Mouse (Mus musculus): ENCODE results near the gene Pde2a. TPM values are rescaled to one million over a fixed set of nuclear protein-coding genes. Genes with fewer than 3 reads are reported as not detected.
A peak's percentile ranks its signal among the peaks of the same experiment; 100 is the strongest.

The Pde2a gene
- 4.0 and 6.7 TPM in 2 replicates for polyA plus RNA-seq (2015; fragmentation: Nextera tagmentation; extraction: Ambion mirVana)

- Histone ChIP-seq H3K4me1 (replicated peaks) (peaks cover 20% of the 10 kb centered on the region), H3K4me3 (replicated peaks) (no peak within 1 kb of the TSS; the same call in 1 of the 2 replicates), H3K27ac (no peak within 1 kb of the TSS), H3K27me3 (peaks cover 47% of the 10 kb centered on the region), H3K9me3 (replicated peaks) (no peaks in the 10 kb centered on the region), H3K36me3 (no peaks in the 10 kb centered on the region), H3K9ac (no peak within 1 kb of the TSS), H3K4me2 (peak within 1 kb of the TSS; percentile 41)
- 13% methylated on average over 6 of the region's 6 CpGs for WGBS (ENCODE audit: insufficient replicate concordance)
- ATAC-seq (ENCODE audit: low read depth) (peak; percentile 79), DNase-seq (peak; percentile 35)
Measured at GRCm38 (mm10) chr7:101421529-101421928, at the start of gene Pde2a. Gene Pde2a (plus strand): TSS chr7:101421691.

GRCm38 (mm10) chr7:101373082-101373481 is 48.4 kb upstream of the Pde2a start:
- no peak overlapping the region for H3K27ac ChIP-seq
- DNase-seq (no peak), ATAC-seq (ENCODE audit: low read depth) (no peak)
- 86% methylated on average over 26 of the region's 26 CpGs for WGBS (ENCODE audit: insufficient replicate concordance)
- H3K4me2 ChIP-seq, result no peak overlapping the region
- H3K4me1 ChIP-seq (replicated peaks), result peaks cover 21% of the 10 kb centered on the region
- H3K4me3 ChIP-seq (replicated peaks), result no peak overlapping the region
- H3K9me3 ChIP-seq (replicated peaks), result no peaks in the 10 kb centered on the region
- H3K36me3 ChIP-seq, result peaks cover 20% of the 10 kb centered on the region; the same call in 1 of the 2 replicates
- H3K9ac ChIP-seq, result no peak overlapping the region
- no peaks in the 10 kb centered on the region for H3K27me3 ChIP-seq

GRCm38 (mm10) chr7:101374155-101374554 is 47.3 kb upstream of the Pde2a start:
- no peak for ATAC-seq (ENCODE audit: low read depth)
- Histone ChIP-seq H3K9ac (no peak overlapping the region), H3K4me3 (replicated peaks) (no peak overlapping the region), H3K27ac (no peak overlapping the region), H3K4me2 (no peak overlapping the region), H3K9me3 (replicated peaks) (no peaks in the 10 kb centered on the region), H3K27me3 (no peaks in the 10 kb centered on the region), H3K4me1 (replicated peaks) (peaks cover 24% of the 10 kb centered on the region), H3K36me3 (peaks cover 18% of the 10 kb centered on the region; the same call in 1 of the 2 replicates)
- no peak for DNase-seq

- Histone ChIP-seq H3K27me3 (no peaks in the 10 kb centered on the region), H3K4me2 (no peak overlapping the region), H3K9ac (no peak overlapping the region), H3K4me1 (replicated peaks) (peaks cover 34% of the 10 kb centered on the region), H3K9me3 (replicated peaks) (no peaks in the 10 kb centered on the region), H3K27ac (no peak overlapping the region), H3K4me3 (replicated peaks) (no peak overlapping the region), H3K36me3 (peaks cover 13% of the 10 kb centered on the region; the same call in 1 of the 2 replicates)
- WGBS (ENCODE audit: insufficient replicate concordance), result 76% methylated on average over 10 of the region's 10 CpGs
- ATAC-seq (ENCODE audit: low read depth) (no peak), DNase-seq (no peak)
Measured at GRCm38 (mm10) chr7:101376701-101377340, 44.7 kb upstream of the Pde2a start.

GRCm38 (mm10) chr7:101377741-101378262 is 43.7 kb upstream of the Pde2a start:
- peak overlapping the region; percentile 33; the same call in 1 of the 2 replicates for H3K9ac ChIP-seq
- no peaks in the 10 kb centered on the region for H3K9me3 ChIP-seq (replicated peaks)
- peaks cover 43% of the 10 kb centered on the region for H3K4me1 ChIP-seq (replicated peaks)
- DNase-seq, result peak; percentile 26
- 16% methylated on average over 7 of the region's 7 CpGs for WGBS (ENCODE audit: insufficient replicate concordance)
- peak overlapping the region; percentile 54 for H3K4me2 ChIP-seq
- ATAC-seq (ENCODE audit: low read depth), result peak; percentile 72
- H3K27ac ChIP-seq, result peak overlapping the region; percentile 70
- peak overlapping the region; percentile 15 for H3K4me3 ChIP-seq (replicated peaks)
- peaks cover 13% of the 10 kb centered on the region; the same call in 1 of the 2 replicates for H3K36me3 ChIP-seq
- H3K27me3 ChIP-seq, result no peaks in the 10 kb centered on the region

- H3K27me3 ChIP-seq, result no peaks in the 10 kb centered on the region
- peak overlapping the region; percentile 54 for H3K4me2 ChIP-seq
- H3K27ac ChIP-seq, result peak overlapping the region; percentile 70
- peaks cover 8% of the 10 kb centered on the region; the same call in 1 of the 2 replicates for H3K36me3 ChIP-seq
- H3K4me1 ChIP-seq (replicated peaks), result peaks cover 47% of the 10 kb centered on the region
- peak; percentile 19 for ATAC-seq (ENCODE audit: low read depth)
- WGBS (ENCODE audit: insufficient replicate concordance), result 46% methylated on average over 3 of the region's 3 CpGs
- H3K9ac ChIP-seq, result peak overlapping the region; percentile 33; the same call in 1 of the 2 replicates
- H3K9me3 ChIP-seq (replicated peaks), result no peaks in the 10 kb centered on the region
- no peak for DNase-seq
- peak overlapping the region; percentile 15 for H3K4me3 ChIP-seq (replicated peaks)
Measured at GRCm38 (mm10) chr7:101378285-101378684, 43.2 kb upstream of the Pde2a start.

GRCm38 (mm10) chr7:101378796-101379465 is 42.6 kb upstream of the Pde2a start:
- DNase-seq (no peak), ATAC-seq (ENCODE audit: low read depth) (0 out of 2 replicates have a peak, but pooled peaks have one; percentile 7)
- WGBS (ENCODE audit: insufficient replicate concordance), result 55% methylated on average over 5 of the region's 5 CpGs
- peaks cover 52% of the 10 kb centered on the region for H3K4me1 ChIP-seq (replicated peaks)
- H3K9ac ChIP-seq, result peak overlapping the region; percentile 45; the same call in 1 of the 2 replicates
- H3K4me2 ChIP-seq, result peak overlapping the region; percentile 54
- no peaks in the 10 kb centered on the region for H3K9me3 ChIP-seq (replicated peaks)
- peak overlapping the region; percentile 70 for H3K27ac ChIP-seq
- H3K27me3 ChIP-seq, result no peaks in the 10 kb centered on the region
- no peak overlapping the region for H3K4me3 ChIP-seq (replicated peaks)
- peaks cover 7% of the 10 kb centered on the region; the same call in 1 of the 2 replicates for H3K36me3 ChIP-seq

DNA sequence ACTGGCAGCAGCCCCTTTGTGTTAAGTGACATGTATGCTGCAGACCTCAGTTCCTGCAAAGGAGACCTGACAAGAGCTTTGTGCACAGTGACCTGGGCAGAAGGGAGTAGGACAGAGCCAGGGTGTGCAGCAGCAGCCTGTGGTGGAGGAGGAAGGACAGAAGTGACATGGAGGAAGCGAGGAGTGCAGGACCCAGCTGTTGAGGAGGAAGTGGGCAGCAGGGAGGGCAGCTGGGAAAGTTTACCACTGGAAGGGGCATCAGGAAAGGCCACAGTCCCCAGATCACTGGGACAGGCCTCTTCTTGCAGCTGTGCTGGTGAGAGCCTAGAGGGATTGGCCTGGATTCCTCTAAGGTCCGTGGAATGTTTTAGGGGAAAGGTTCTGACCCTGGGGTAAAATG is 41.8 kb upstream of the Pde2a start:
- Histone ChIP-seq H3K27me3 (no peaks in the 10 kb centered on the region), H3K27ac (no peak overlapping the region), H3K9ac (peak overlapping the region; percentile 14; the same call in 1 of the 2 replicates), H3K9me3 (replicated peaks) (no peaks in the 10 kb centered on the region), H3K4me2 (peak overlapping the region; percentile 54; the same call in 1 of the 2 replicates), H3K4me1 (replicated peaks) (peaks cover 59% of the 10 kb centered on the region), H3K4me3 (replicated peaks) (no peak overlapping the region), H3K36me3 (peaks cover 7% of the 10 kb centered on the region; the same call in 1 of the 2 replicates)
- no peak for ATAC-seq (ENCODE audit: low read depth)
- DNase-seq, result no peak
- 58% methylated on average over 2 of the region's 2 CpGs for WGBS (ENCODE audit: insufficient replicate concordance)

DNA sequence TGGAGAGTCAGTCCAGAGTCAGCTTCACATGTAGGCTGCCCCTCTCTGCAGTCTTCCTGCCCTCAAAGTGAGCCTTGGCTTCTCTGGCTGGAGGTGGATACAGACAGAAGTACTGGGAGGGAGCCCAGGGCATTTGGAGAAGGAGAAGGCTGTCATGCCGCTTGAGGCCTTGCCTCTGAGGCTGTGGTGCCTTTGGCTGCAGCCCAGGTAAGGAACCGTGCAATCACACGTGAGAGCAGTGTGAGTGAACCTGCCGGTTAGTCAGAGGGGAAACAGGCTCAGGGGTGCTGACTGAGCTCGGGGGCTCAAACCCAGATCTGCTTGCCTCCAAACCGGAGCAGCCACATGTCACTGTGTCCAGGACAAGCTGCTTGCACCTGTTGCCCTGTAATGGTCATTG is 40.0 kb upstream of the Pde2a start:
- H3K27me3 ChIP-seq, result no peaks in the 10 kb centered on the region
- no peak overlapping the region for H3K9ac ChIP-seq
- no peak overlapping the region for H3K4me2 ChIP-seq
- H3K9me3 ChIP-seq (replicated peaks), result no peaks in the 10 kb centered on the region
- DNase-seq, result no peak
- 72% methylated on average over 6 of the region's 6 CpGs for WGBS (ENCODE audit: insufficient replicate concordance)
- H3K4me3 ChIP-seq (replicated peaks), result no peak overlapping the region
- peaks cover 7% of the 10 kb centered on the region for H3K36me3 ChIP-seq
- no peak overlapping the region for H3K27ac ChIP-seq
- H3K4me1 ChIP-seq (replicated peaks), result peaks cover 76% of the 10 kb centered on the region
- no peak for ATAC-seq (ENCODE audit: low read depth)

- peaks cover 13% of the 10 kb centered on the region for H3K36me3 ChIP-seq
- no peak overlapping the region for H3K27ac ChIP-seq
- no peak for ATAC-seq (ENCODE audit: low read depth)
- WGBS (ENCODE audit: insufficient replicate concordance), result 53% methylated on average over 8 of the region's 8 CpGs
- no peak overlapping the region for H3K9ac ChIP-seq
- H3K27me3 ChIP-seq, result no peaks in the 10 kb centered on the region
- no peak overlapping the region for H3K4me2 ChIP-seq
- no peaks in the 10 kb centered on the region for H3K9me3 ChIP-seq (replicated peaks)
- no peak overlapping the region for H3K4me3 ChIP-seq (replicated peaks)
- no peak for DNase-seq
- H3K4me1 ChIP-seq (replicated peaks), result peaks cover 70% of the 10 kb centered on the region
Measured at GRCm38 (mm10) chr7:101382378-101382777, 39.1 kb upstream of the Pde2a start.

DNA sequence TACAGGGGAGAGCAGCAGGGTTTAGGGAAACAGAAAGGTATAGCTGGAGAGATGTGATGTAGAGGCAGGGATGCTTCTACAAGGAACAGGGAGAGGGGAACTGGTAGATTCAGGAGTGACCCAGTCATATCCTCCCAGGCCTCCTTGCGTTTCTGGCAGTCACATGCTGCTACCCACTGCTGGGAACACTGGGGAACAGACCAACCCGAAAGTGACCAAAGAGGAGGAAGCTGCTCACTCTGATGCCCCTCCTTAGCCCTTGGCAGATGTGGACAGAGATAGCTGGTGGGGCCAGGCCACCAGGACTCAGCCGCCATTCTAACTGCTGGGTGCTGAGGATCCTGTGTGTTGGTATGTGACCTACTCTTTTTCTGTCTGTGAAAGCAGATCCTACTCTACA is 37.7 kb upstream of the Pde2a start:
- Histone ChIP-seq H3K4me3 (replicated peaks) (no peak overlapping the region), H3K27me3 (no peaks in the 10 kb centered on the region), H3K4me2 (no peak overlapping the region), H3K9me3 (replicated peaks) (no peaks in the 10 kb centered on the region), H3K36me3 (peaks cover 26% of the 10 kb centered on the region), H3K9ac (no peak overlapping the region), H3K27ac (no peak overlapping the region), H3K4me1 (replicated peaks) (peaks cover 58% of the 10 kb centered on the region)
- ATAC-seq (ENCODE audit: low read depth) (no peak), DNase-seq (no peak)
- 40% methylated on average over 3 of the region's 3 CpGs for WGBS (ENCODE audit: insufficient replicate concordance)
